Mouse (Mus musculus): ENCODE measurements around the gene Naxe.

GRCm38 (mm10) chr3:88084001-88084400 lies 25.7 kb upstream of the Naxe start:
- TF ChIP-seq POLR2A (IDR thresholded peaks at IDR 0.05; ENCODE audit: borderline replicate concordance, extremely low read depth, insufficient read depth, insufficient read length, poor library complexity, severe bottlenecking) (no peak), CTCF (IDR thresholded peaks at IDR 0.05; ENCODE audit: borderline replicate concordance, extremely low read depth, insufficient read depth, insufficient read length) (no peak)
